Mouse (Mus musculus) erythroblast, embryonic 14.5 days (primary cell): ENCODE data around the gene Tmem199.

Experiments used
- GATA1 ChIP-seq: IDR thresholded peaks from 2 replicates; pipeline ENCODE4 v1.6.1; 2012; ENCODE audit warnings: low read length, inconsistent platforms, mixed read lengths
- TAL1 ChIP-seq: IDR thresholded peaks from 3 replicates; pipeline ENCODE4 v1.6.1; 2012; ENCODE audit warnings: low read length, inconsistent platforms, mixed read lengths

- TF ChIP-seq GATA1 (no peak), TAL1 (no peak)
These were observed 40.5 kb downstream of the Tmem199 start for GRCm38 (mm10) chr11:78471326-78472103.
